Mouse (Mus musculus) hindbrain, embryonic 10.5 days (tissue): ENCODE measurements at regions not wholly inside any gene's neighbourhood (a gene's known extent, or its start where the extent isn't known, plus 50 kb on each side); places are given as distances from the start of the nearest gene placed in this dataset.

Experiments
- DNase-seq: peaks from one replicate; pipeline ENCODE4 v3.0.0-alpha.2; 2017; ENCODE audit warnings: low spot score
- H3K27ac ChIP-seq: fragments of 300-500 bp; sonication (generic); 2 replicates; pipeline ENCODE4 v1.5.1; 2016; ENCODE audit warnings: mild to moderate bottlenecking, moderate library complexity
- H3K27me3 ChIP-seq: fragments of 300-500 bp; sonication (generic); 2 replicates; pipeline ENCODE4 v1.6.1; 2016; ENCODE audit warnings: mild to moderate bottlenecking; ENCODE audit not compliant: poor library complexity, insufficient read depth, severe bottlenecking
- H3K36me3 ChIP-seq: fragments of 300-500 bp; sonication (generic); 2 replicates; pipeline ENCODE4 v1.6.1; 2016; ENCODE audit warnings: mild to moderate bottlenecking, moderate library complexity
- H3K4me1 ChIP-seq: fragments of 300-500 bp; sonication (generic); replicated peaks from 2 replicates; pipeline ENCODE4 v1.6.1; 2016; ENCODE audit warnings: mild to moderate bottlenecking
- H3K4me3 ChIP-seq: fragments of 300-500 bp; sonication (generic); 2 replicates; pipeline ENCODE4 v1.5.1; 2016; ENCODE audit warnings: mild to moderate bottlenecking, moderate library complexity
- H3K9me3 ChIP-seq: fragments of 300-500 bp; sonication (generic); 2 replicates; pipeline ENCODE4 v1.6.1; 2016; ENCODE audit warnings: mild to moderate bottlenecking, moderate library complexity
- WGBS: fragments of 180-500 bp; shearing (Covaris S2); methylation state at CpG from one replicate; pipeline ENCODE4 v1.1.7; 2016; 5-methylcytosine and 5-hydroxymethylcytosine counted together

DNA sequence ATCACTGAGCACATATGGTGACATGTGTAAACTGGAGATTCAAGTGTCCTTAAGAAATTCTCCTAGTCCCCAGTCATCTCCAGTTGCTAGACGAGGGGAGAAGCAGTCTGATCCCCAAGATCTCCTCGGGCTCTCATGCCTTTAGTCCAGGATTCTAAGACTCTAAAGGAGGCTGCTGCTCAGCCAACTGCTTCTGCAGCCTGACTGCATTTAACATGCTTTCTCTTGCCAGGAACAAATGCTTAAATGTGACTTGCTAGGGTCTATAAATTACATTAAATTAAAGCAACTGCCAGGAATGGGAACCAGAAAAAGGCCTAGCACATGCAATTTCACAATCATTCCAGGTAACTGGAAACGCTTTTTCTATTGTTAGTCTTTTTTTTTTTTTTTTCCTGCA lies 599.8 kb upstream of the Gcfc2 start:
- Histone ChIP-seq H3K4me1 (no peaks in the 10 kb centered on the region), H3K4me3 (no peak overlapping the region), H3K27ac (no peak overlapping the region), H3K9me3 (no peaks in the 10 kb centered on the region), H3K36me3 (no peaks in the 10 kb centered on the region), H3K27me3 (no peaks in the 10 kb centered on the region)
- DNase-seq = no peak
- WGBS = 87% methylated on average over 3 of the region's 3 CpGs

GRCm38 (mm10) chr6:81363969-81364529 lies 559.4 kb upstream of the Gcfc2 start:
- 83% methylated on average over 7 of the region's 7 CpGs for WGBS
- Histone ChIP-seq H3K9me3 (no peaks in the 10 kb centered on the region), H3K4me3 (no peak overlapping the region), H3K36me3 (no peaks in the 10 kb centered on the region), H3K27me3 (no peaks in the 10 kb centered on the region), H3K27ac (no peak overlapping the region), H3K4me1 (no peaks in the 10 kb centered on the region)
- DNase-seq = no peak

DNA sequence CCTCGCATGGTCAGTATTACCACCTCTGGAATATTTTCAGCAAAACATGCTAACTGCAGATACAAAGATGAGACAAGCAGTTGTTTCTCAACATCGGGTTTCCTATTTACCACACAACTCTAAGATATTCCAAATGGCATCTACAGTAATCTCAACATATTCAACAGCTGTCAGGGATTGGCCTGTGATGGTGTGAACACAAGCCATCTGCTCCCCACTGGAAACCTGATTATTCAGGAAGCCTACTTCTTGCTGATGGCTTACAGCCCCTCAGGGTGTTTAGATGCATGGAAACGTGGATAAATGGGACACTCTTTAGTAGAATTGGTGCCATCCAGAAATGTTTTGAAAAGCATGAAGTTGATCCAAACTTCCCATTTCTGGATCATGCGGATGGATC lies 535.0 kb upstream of the Gcfc2 start:
- H3K9me3 ChIP-seq = no peaks in the 10 kb centered on the region
- no peaks in the 10 kb centered on the region for H3K4me1 ChIP-seq
- no peak overlapping the region for H3K4me3 ChIP-seq
- no peaks in the 10 kb centered on the region for H3K27me3 ChIP-seq
- WGBS = 82% methylated on average over 4 of the region's 4 CpGs
- no peaks in the 10 kb centered on the region for H3K36me3 ChIP-seq
- DNase-seq = no peak
- no peak overlapping the region for H3K27ac ChIP-seq

DNA sequence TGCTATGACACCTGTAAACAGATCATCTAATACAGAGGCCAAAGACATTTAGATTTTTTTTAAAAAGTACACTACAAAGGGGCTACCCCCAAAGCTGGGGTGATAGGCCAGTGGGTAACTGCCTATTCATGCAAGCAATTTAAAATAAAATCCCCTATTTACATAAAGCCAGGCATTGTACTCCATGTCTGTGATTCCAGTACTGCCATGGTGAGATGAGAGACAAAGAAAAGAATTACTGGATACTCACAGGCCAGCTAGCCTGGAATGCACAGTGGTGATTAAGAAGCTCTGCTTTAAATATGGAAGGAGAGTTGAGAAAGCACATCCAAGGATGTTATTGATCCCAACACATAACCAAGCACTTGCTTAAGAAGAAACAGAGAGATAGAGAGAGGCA lies 520.3 kb upstream of the Gcfc2 start:
- H3K4me3 ChIP-seq = no peak overlapping the region
- H3K27me3 ChIP-seq = no peaks in the 10 kb centered on the region
- no peak overlapping the region for H3K27ac ChIP-seq
- H3K9me3 ChIP-seq = no peaks in the 10 kb centered on the region
- no peaks in the 10 kb centered on the region for H3K36me3 ChIP-seq
- no peaks in the 10 kb centered on the region for H3K4me1 ChIP-seq
- DNase-seq = no peak

DNA sequence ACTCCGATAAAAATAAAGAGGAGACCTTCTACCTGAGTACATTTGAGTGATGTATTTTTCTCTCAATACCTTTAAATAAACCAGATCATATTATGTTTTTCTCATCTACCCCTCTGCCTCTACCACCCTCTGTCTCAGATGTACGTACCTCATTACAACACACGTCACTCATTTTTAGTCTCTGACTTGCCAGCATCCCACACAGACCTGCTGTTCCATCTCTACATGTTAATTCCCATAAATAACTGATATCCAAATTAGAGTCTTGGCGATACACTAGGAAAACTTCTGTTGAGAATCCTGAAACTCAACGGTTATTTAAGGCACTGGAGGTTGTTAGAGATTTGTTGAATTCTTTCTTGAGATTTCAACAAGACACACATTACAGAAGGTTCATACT lies 509.9 kb upstream of the Gcfc2 start:
- no peaks in the 10 kb centered on the region for H3K27me3 ChIP-seq
- no peaks in the 10 kb centered on the region for H3K9me3 ChIP-seq
- no peaks in the 10 kb centered on the region for H3K36me3 ChIP-seq
- no peak for DNase-seq
- H3K4me3 ChIP-seq = no peak overlapping the region
- no peaks in the 10 kb centered on the region for H3K4me1 ChIP-seq
- WGBS = 92% methylated on average over 5 of the region's 5 CpGs
- H3K27ac ChIP-seq = no peak overlapping the region

GRCm38 (mm10) chr6:81434745-81435144 lies 488.7 kb upstream of the Gcfc2 start:
- WGBS = 90% methylated on average over 6 of the region's 6 CpGs

DNA sequence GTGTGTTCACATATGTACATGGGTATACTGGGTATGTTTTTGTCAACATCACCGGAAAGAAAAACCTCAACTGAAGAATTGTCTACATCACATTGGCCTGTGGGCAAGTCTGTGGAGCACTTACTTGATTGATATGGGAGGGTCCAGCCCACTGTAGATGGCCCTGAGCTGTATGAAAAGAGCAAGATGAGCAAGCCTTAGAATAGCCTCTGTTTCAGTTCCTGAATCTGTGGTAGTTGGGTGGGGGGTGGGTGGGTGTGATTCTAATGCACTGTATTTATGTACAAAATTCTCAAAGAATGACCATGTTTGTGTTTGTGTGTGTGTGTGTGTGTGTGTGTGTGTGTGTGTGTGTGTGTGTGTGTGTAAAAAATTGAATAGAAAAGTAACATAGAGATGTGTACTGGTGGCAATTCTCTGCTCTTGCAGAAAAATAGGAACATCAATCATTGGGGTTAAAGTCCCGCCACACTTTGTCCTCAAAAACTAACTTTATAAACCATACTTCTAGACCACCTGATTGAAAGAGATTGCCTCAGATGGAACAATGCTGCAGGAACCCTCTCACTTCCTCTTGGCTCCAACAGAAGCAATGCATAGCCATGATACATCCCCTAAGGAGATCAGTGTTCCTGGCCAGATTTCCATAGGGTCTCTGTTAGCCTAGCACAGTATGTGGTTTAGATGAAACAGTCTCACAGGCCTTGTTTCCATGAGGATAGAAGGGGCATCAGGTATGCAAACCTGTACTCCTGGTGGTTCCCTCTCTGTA lies 484.3 kb upstream of the Gcfc2 start:
- no peaks in the 10 kb centered on the region for H3K4me1 ChIP-seq
- no peaks in the 10 kb centered on the region for H3K27me3 ChIP-seq
- no peaks in the 10 kb centered on the region for H3K9me3 ChIP-seq
- 93% methylated on average over 2 of the region's 2 CpGs for WGBS
- H3K36me3 ChIP-seq = no peaks in the 10 kb centered on the region
- H3K27ac ChIP-seq = no peak overlapping the region
- H3K4me3 ChIP-seq = no peak overlapping the region
- no peak for DNase-seq

More at GRCm38 (mm10) chr6:81434745-81435144, 488.7 kb upstream of the Gcfc2 start:
- Histone ChIP-seq H3K4me3 (no peak overlapping the region), H3K4me1 (no peaks in the 10 kb centered on the region), H3K27me3 (no peaks in the 10 kb centered on the region), H3K9me3 (no peaks in the 10 kb centered on the region), H3K36me3 (no peaks in the 10 kb centered on the region), H3K27ac (no peak overlapping the region)
- no peak for DNase-seq

- Histone ChIP-seq H3K9me3 (no peaks in the 10 kb centered on the region), H3K27ac (no peak overlapping the region), H3K27me3 (no peaks in the 10 kb centered on the region), H3K36me3 (no peaks in the 10 kb centered on the region), H3K4me3 (no peak overlapping the region), H3K4me1 (no peaks in the 10 kb centered on the region)
- DNase-seq = no peak
Observed at GRCm38 (mm10) chr6:81441396-81441795, 482.1 kb upstream of the Gcfc2 start.

GRCm38 (mm10) chr6:81446019-81446800 lies 477.3 kb upstream of the Gcfc2 start:
- 88% methylated on average over 1 of the region's 1 CpGs for WGBS
- Histone ChIP-seq H3K9me3 (no peaks in the 10 kb centered on the region), H3K4me3 (no peak overlapping the region), H3K27ac (no peak overlapping the region), H3K36me3 (no peaks in the 10 kb centered on the region), H3K4me1 (no peaks in the 10 kb centered on the region), H3K27me3 (no peaks in the 10 kb centered on the region)
- no peak for DNase-seq

GRCm38 (mm10) chr6:81447701-81448100 lies 475.8 kb upstream of the Gcfc2 start:
- Histone ChIP-seq H3K4me3 (no peak overlapping the region), H3K9me3 (no peaks in the 10 kb centered on the region), H3K27me3 (no peaks in the 10 kb centered on the region), H3K4me1 (no peaks in the 10 kb centered on the region), H3K36me3 (no peaks in the 10 kb centered on the region), H3K27ac (no peak overlapping the region)
- DNase-seq = no peak
- WGBS = 89% methylated on average over 6 of the region's 6 CpGs

GRCm38 (mm10) chr6:81448366-81448765 lies 475.1 kb upstream of the Gcfc2 start:
- no peaks in the 10 kb centered on the region for H3K9me3 ChIP-seq
- no peaks in the 10 kb centered on the region for H3K4me1 ChIP-seq
- no peak overlapping the region for H3K27ac ChIP-seq
- no peak for DNase-seq
- 84% methylated on average over 3 of the region's 3 CpGs for WGBS
- no peaks in the 10 kb centered on the region for H3K27me3 ChIP-seq
- H3K36me3 ChIP-seq = no peaks in the 10 kb centered on the region
- no peak overlapping the region for H3K4me3 ChIP-seq

DNA sequence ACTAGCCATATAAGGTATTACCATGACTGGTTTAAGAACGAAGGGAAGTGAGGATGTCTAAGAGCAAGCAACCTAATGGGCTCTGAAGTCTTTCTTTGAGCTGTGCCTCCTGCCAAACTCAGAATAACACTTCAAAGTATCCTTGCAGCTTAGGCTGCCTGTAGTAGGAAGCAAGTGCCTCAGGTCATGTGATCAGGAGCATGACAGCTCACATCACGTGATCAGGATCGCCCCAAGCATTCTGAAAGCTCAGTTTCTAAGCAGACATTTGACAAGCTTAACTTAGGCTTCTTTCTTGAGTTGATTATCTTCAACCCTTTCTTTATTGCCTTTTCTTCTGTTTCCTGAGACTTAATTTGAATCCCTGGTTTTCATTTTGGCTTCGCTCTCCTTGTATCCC lies 462.4 kb upstream of the Gcfc2 start:
- Histone ChIP-seq H3K4me3 (no peak overlapping the region), H3K27ac (no peak overlapping the region), H3K36me3 (no peaks in the 10 kb centered on the region), H3K9me3 (no peaks in the 10 kb centered on the region), H3K27me3 (no peaks in the 10 kb centered on the region), H3K4me1 (no peaks in the 10 kb centered on the region)
- WGBS = 82% methylated on average over 4 of the region's 4 CpGs
- DNase-seq = no peak

DNA sequence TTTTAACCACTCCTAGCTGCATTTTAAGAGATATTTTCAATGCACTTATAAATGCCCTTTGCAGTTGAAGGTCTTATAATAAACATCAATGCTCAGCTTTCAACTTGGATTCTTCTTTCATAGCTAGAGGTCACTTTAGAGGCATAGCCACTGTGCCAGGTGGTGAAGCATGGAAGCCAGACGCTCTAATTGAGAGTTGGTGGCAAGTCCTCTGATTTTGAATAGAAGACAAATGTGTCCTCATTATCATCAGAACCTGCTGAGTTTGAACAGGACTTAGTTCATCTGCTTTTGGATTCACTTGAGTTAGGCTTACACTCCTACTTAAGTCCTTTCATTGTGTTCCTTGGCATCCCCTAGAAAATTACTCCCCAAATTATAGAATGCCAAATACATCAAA lies 459.0 kb upstream of the Gcfc2 start:
- H3K4me3 ChIP-seq = no peak overlapping the region
- H3K9me3 ChIP-seq = no peaks in the 10 kb centered on the region
- WGBS = 89% methylated on average over 1 of the region's 1 CpGs
- DNase-seq = no peak
- no peak overlapping the region for H3K27ac ChIP-seq
- H3K27me3 ChIP-seq = no peaks in the 10 kb centered on the region
- no peaks in the 10 kb centered on the region for H3K4me1 ChIP-seq
- H3K36me3 ChIP-seq = no peaks in the 10 kb centered on the region
